8 mouse cellular contexts compared by ENCODE assay signal in genomic region chr9:86695199-86695817, GRCm38 (mm10). TPM values are rescaled to one million over a fixed set of nuclear protein-coding genes. Genes with fewer than 3 reads are reported as not detected.
DNase-seq lines count a peak whose midpoint lies in the region; ATAC-seq lines count a peak whose summit lies in the region.

No protein-coding gene starts in this region.

- peak overlapping the region; percentile 68 for H3K9ac ChIP-seq in forebrain, embryonic 15.5 days (replicated peaks)

- peak overlapping the region; percentile 84 for H3K4me3 ChIP-seq in forebrain, embryonic 15.5 days
- peak overlapping the region; percentile 81 for H3K4me3 ChIP-seq in hindbrain, embryonic 10.5 days

- H3K4me1 ChIP-seq in forebrain, embryonic 15.5 days = peaks cover 6% of the 10 kb centered on the region; the same call in 1 of the 2 replicates
- peaks cover 3% of the 10 kb centered on the region; the same call in 1 of the 2 replicates for H3K4me1 ChIP-seq in hindbrain, embryonic 10.5 days (replicated peaks)

- H3K4me2 ChIP-seq in forebrain, embryonic 15.5 days (replicated peaks) = peak overlapping the region; percentile 93

- intact Hi-C loops in heart, postnatal 25 days (cut with DNase I) = no loop called here
- intact Hi-C loops in left cerebral cortex, postnatal 14 days (cut with DNase I) = loop anchor here (5.0 kb wide), 1 partner anchor 47 kb away; the partner anchor contains the start of gene Prss35

- peak; percentile 76 for ATAC-seq in forebrain, embryonic 15.5 days (replicated peaks)
- ATAC-seq in megakaryocyte, adult 5-6 weeks (ENCODE audit: poor library complexity, severe bottlenecking) = peak; percentile 38

- H3K27me3 ChIP-seq in forebrain, embryonic 15.5 days = no peaks in the 10 kb centered on the region
- peaks cover 16% of the 10 kb centered on the region; the same call in 1 of the 2 replicates for H3K27me3 ChIP-seq in hindbrain, embryonic 10.5 days (ENCODE audit: insufficient read depth, poor library complexity, severe bottlenecking)

- H3K9me3 ChIP-seq in forebrain, embryonic 15.5 days = no peaks in the 10 kb centered on the region
- H3K9me3 ChIP-seq in hindbrain, embryonic 10.5 days = no peaks in the 10 kb centered on the region

- peak; percentile 92 for DNase-seq in heart, adult 11 months
- no peak for DNase-seq in heart, postnatal 25 days (ENCODE audit: low spot score)
- DNase-seq in c-Kit-positive CD71-positive TER-119-positive erythroid progenitor cells, embryonic 14.5 days (ENCODE audit: low spot score) = peak; percentile 3
- peak; percentile 55 for DNase-seq in hindbrain, embryonic 10.5 days (ENCODE audit: low spot score)
- DNase-seq in left cerebral cortex, postnatal 14 days (ENCODE audit: low spot score in 2 of 2) = peak; percentile 12 to 30
- DNase-seq in right cerebral cortex, postnatal 4 days = peak; percentile 46

- no peaks in the 10 kb centered on the region for H3K36me3 ChIP-seq in forebrain, embryonic 15.5 days
- no peaks in the 10 kb centered on the region for H3K36me3 ChIP-seq in hindbrain, embryonic 10.5 days

- H3K27ac ChIP-seq in forebrain, embryonic 15.5 days (replicated peaks) = 0 out of 2 replicates have a peak overlapping the region, but pooled peaks have one; percentile 1
- peak overlapping the region; percentile 87 for H3K27ac ChIP-seq in hindbrain, embryonic 10.5 days

- under 1% methylated on average over 55 of the region's 56 CpGs for WGBS in forebrain, embryonic 15.5 days
- WGBS in hindbrain, embryonic 10.5 days = 2% methylated on average over 56 of the region's 56 CpGs

RNA-seq across cellular contexts. Expression of gene Me1, which starts 0.4 kb away (rescaled TPM):
- 10 to 100 TPM; 86.7 to 92.3 TPM for total RNA-seq in heart, postnatal 25 days (2021)
- 16.3 and 20.2 TPM in 2 replicates for polyA plus RNA-seq in forebrain, embryonic 15.5 days (2015; fragmentation: Nextera tagmentation; extraction: Ambion mirVana)
- polyA plus RNA-seq in hindbrain, embryonic 10.5 days (2016; fragmentation: Nextera tagmentation; extraction: Ambion mirVana) = 9.8 and 12.4 TPM in 2 replicates
- 10 to 100 TPM; 54.6 to 58.3 TPM for total RNA-seq in left cerebral cortex, postnatal 14 days (2021)
- total RNA-seq in megakaryocyte, adult 5-6 weeks (2015) = not detected in 2 replicates
- total RNA-seq in megakaryocyte, adult 5-6 weeks (2017) = not detected in 2 replicates

RNA-seq across cellular contexts. Expression of gene Prss35, which starts 48.1 kb away (rescaled TPM):
- under 1 TPM; 0.34 to 0.45 TPM for total RNA-seq in heart, postnatal 25 days (2021)
- 0.78 and 1.1 TPM in 2 replicates for polyA plus RNA-seq in forebrain, embryonic 15.5 days (2015; fragmentation: Nextera tagmentation; extraction: Ambion mirVana)
- polyA plus RNA-seq in hindbrain, embryonic 10.5 days (2016; fragmentation: Nextera tagmentation; extraction: Ambion mirVana) = 0.54 and 1.5 TPM in 2 replicates
- total RNA-seq in left cerebral cortex, postnatal 14 days (2021) = 1 to 10 TPM; 6.4 to 6.5 TPM
- total RNA-seq in megakaryocyte, adult 5-6 weeks (2015) = not detected in 2 replicates
- not detected in 2 replicates for total RNA-seq in megakaryocyte, adult 5-6 weeks (2017)

Comparison
In these comparisons a context has a peak if more than half of its experiments do, and no peak if none do; other contexts are left out.
1. RNA of gene Me1, which starts 0.4 kb away (total RNA-seq): 86.7 to 92.3 TPM in heart, postnatal 25 days and 54.6 to 58.3 TPM in left cerebral cortex, postnatal 14 days; not detected in megakaryocyte, adult 5-6 weeks; every median in the first group is over 10 times any median in the second.
2. RNA of gene Prss35, which starts 48.1 kb away (total RNA-seq): 6.4 to 6.5 TPM in left cerebral cortex, postnatal 14 days; 0.34 to 0.45 TPM in heart, postnatal 25 days and not detected in megakaryocyte, adult 5-6 weeks; every median in the first group is over 4 times any median in the second.